Mouse (Mus musculus) liver, adult 2 months (tissue): ENCODE data around the gene Taf4.

Experiments used
- CTCF ChIP-seq: fragments of 200-500 bp; IDR thresholded peaks from 2 replicates; pipeline ENCODE4 v1.5.1; 2011; ENCODE audit warnings: low read depth, low read length, control low read depth
- POLR2A ChIP-seq: fragments of 200-500 bp; IDR thresholded peaks from 2 replicates; pipeline ENCODE4 v1.6.1; 2011; ENCODE audit warnings: low read length, control low read depth; ENCODE audit not compliant: insufficient read depth; ENCODE audit errors: extremely low read depth

DNA sequence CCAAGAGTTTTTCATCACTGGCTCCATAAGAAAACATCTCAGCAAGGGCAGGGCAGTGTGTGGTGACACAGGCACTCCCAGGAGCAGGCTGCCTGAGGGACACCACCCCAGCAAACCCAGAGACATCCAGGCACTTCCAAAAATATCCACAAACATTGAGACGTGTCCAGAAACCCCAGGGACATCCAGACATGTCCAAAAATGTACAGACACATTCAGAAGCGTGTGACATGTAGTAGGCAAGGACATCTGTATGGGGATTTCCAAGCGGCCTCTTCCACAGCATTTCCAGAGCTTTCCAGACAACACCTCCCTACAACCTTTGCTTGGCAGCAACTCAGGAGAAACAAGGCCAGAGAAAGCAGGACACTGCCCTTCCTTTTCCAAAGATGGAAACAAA lies 108.8 kb downstream of the Taf4 start:
- TF ChIP-seq POLR2A (no peak), CTCF (no peak)
